Mouse (Mus musculus): ENCODE measurements around the gene Postn.

Postn gene

GRCm38 (mm10) chr3:54417833-54418386 lies 57.0 kb downstream of the Postn start:
- DNase-seq (ENCODE audit: extremely low read depth, low read depth) = no peak

- DNase-seq (ENCODE audit: extremely low read depth, low read depth) = no peak
Measured at GRCm38 (mm10) chr3:54420189-54420928, 59.5 kb downstream of the Postn start.

GRCm38 (mm10) chr3:54420983-54421382 lies 60.1 kb downstream of the Postn start:
- no peak for DNase-seq (ENCODE audit: extremely low read depth, low read depth)

- DNase-seq (ENCODE audit: extremely low read depth, low read depth) = no peak
Measured at GRCm38 (mm10) chr3:54421666-54422065, 60.8 kb downstream of the Postn start.

- DNase-seq (ENCODE audit: extremely low read depth, low read depth) = no peak
Measured at GRCm38 (mm10) chr3:54424146-54424545, 63.2 kb downstream of the Postn start.

- no peak for DNase-seq (ENCODE audit: extremely low read depth, low read depth)
Measured at GRCm38 (mm10) chr3:54431663-54432062, 70.8 kb downstream of the Postn start.

GRCm38 (mm10) chr3:54432167-54432566 lies 71.3 kb downstream of the Postn start:
- no peak for DNase-seq (ENCODE audit: extremely low read depth, low read depth)

GRCm38 (mm10) chr3:54432605-54433004 lies 71.7 kb downstream of the Postn start:
- no peak for DNase-seq (ENCODE audit: extremely low read depth, low read depth)

GRCm38 (mm10) chr3:54434571-54434970 lies 73.7 kb downstream of the Postn start:
- no peak for DNase-seq (ENCODE audit: extremely low read depth, low read depth)

- DNase-seq (ENCODE audit: extremely low read depth, low read depth) = no peak
Measured at GRCm38 (mm10) chr3:54436373-54436964, 75.6 kb downstream of the Postn start.
